Mouse (Mus musculus) gastrocnemius, postnatal 36 days (tissue): ENCODE data around the gene Mrc1. TPM values are rescaled to one million over a fixed set of nuclear protein-coding genes. Genes with fewer than 3 reads are reported as not detected.
A peak's percentile ranks its signal among the peaks of the same experiment; 100 is the strongest.

Experiments
- DNase-seq, 2 experiments: peaks; one replicate each; pipeline ENCODE4 v3.0.0; 2022
- intact Hi-C: fragments of 180-260 bp; cut with DNase I; formaldehyde crosslinking; loops from one replicate; pipeline ENCODE4 v1.15.1; 2025
- total RNA-seq, 2 experiments: library from RNA; stranded (reverse); gene quantifications; 2 replicates each; pipeline ENCODE4 v1.2.3; 2021

Mrc1 gene
- total RNA-seq, 2 experiments from 2014 or later, result 10.1 to 13.1 TPM

GRCm38 (mm10) chr2:14236920-14237319 is 7.7 kb downstream of the Mrc1 start:
- intact Hi-C loops, result no loop called here
- no peak for DNase-seq

GRCm38 (mm10) chr2:14237723-14238122 is 8.5 kb downstream of the Mrc1 start:
- no peak for DNase-seq
- intact Hi-C loops, result no loop called here

DNA sequence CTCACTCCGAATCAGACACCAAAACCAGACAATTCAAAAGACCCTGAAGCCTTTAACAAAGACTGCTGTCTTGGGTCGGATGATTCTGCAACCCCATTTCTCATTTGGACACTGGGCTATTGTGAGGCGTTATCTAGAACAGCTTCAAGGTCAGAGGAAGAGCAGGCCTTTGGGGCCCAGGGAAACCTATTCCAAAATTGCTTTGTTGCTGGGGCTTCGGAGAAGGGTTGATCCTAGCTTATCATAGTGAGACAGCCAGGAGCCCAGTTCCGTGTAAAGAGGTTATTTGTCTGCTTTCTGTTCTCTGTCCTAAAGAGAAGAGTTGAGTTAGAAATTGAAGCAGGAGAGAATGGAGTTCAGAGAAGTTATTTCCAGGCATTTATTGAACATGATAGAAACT is 10.0 kb downstream of the Mrc1 start:
- DNase-seq, result no peak
- intact Hi-C loops, result no loop called here

DNA sequence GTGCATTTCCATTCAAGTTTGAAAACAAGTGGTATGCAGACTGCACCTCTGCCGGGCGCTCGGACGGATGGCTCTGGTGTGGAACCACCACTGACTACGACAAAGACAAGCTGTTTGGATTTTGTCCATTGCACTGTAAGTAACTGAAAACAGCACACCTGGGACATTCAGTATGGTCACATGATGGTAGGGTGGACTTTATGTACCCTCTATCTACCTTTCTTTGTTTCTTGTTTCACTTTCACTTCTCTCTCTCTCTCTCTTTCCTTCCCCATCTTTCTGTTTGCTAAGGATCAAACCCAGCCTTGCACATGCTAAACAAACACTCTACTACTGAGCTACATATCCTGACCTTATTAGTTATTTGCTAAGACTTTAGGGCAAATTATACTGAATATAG is 15.0 kb downstream of the Mrc1 start:
- no peak for DNase-seq
- intact Hi-C loops, result no loop called here

- intact Hi-C loops, result no loop called here
- no peak for DNase-seq
Measured at GRCm38 (mm10) chr2:14244668-14245067, 15.5 kb downstream of the Mrc1 start.

DNA sequence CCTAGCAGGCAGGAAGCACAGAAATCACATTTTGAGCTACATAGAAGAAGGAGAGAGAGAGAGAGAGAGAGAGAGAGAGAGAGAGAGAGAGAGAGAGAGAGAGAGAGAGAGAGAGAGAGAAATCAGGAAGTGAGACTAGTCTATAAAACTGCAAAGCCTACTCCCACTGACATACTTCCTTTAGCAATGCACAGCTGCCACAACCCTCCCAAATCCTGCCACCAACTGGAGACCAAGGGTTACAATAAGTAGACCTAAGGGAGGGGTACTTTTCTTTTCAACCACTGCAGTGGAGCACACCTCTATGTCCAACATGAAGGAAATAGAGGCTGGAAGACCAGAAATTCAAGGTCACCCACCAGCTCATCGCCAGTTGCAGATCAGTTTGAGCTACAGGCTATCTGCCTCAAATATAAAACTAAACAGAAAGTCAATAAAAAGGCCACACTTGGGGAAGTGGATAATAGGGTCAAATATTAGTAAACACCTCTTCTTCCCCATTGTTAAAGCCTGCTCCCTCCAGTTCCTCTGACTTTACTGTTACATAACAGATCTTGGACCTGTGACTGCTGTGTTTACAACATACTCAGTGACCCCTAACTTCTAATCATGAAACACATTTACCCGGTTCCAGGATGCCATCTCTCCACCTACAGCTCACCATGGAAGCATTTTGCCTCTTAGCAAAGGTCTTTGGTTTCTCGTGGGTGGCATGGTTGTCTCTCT is 20.8 kb downstream of the Mrc1 start:
- DNase-seq, result no peak
- intact Hi-C loops, result no loop called here

GRCm38 (mm10) chr2:14251938-14252337 is 22.7 kb downstream of the Mrc1 start:
- intact Hi-C loops, result no loop called here
- DNase-seq, result no peak

DNA sequence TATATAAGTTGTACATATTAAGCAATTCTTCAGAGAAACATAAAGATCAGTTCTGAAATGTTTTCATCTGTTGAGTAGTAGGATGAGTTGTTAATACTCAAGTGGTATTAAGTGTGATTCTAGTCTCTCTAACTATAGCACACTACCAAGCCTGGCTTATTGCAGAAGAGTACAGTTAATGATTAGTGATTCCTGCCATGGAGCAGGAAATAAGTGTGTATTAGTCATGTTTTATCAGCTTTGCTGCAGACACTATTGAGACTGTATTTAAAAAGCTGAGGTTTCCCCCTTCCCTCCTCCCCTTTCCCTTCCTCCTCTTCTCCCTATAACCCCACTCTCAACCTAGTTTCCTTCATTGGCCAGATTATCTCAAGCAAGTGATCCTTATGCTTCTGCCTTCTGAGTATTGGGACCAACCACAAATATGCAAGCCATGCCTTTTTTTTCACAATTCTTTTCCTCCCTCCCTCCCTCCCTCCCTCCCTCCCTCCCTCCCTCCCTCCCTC is 29.2 kb downstream of the Mrc1 start:
- DNase-seq, result no peak
- intact Hi-C loops, result no loop called here

DNA sequence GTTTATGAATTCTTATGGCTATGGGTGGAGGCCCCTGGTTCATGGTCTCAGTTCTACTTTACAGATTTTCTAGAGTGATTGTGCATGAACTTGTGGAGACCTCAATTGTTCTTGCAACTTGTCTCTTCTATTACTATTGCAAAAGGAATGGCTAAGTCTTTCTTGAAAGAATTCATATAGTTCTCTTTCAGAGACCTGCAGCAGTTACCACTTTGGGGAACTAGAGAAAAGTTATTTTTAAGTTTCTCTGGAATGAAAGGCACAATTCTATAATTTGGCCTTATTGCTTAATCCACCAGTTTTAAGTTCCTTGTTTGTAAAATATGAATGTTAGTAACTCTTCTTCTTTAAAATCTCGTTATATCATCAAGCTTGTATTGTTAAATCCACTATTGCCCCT is 32.9 kb downstream of the Mrc1 start:
- intact Hi-C loops, result no loop called here
- no peak for DNase-seq

- intact Hi-C loops, result no loop called here
- no peak for DNase-seq
Measured at GRCm38 (mm10) chr2:14269160-14269559, 40.0 kb downstream of the Mrc1 start.

GRCm38 (mm10) chr2:14272088-14272487 is 42.9 kb downstream of the Mrc1 start:
- intact Hi-C loops, result no loop called here
- DNase-seq, result no peak

DNA sequence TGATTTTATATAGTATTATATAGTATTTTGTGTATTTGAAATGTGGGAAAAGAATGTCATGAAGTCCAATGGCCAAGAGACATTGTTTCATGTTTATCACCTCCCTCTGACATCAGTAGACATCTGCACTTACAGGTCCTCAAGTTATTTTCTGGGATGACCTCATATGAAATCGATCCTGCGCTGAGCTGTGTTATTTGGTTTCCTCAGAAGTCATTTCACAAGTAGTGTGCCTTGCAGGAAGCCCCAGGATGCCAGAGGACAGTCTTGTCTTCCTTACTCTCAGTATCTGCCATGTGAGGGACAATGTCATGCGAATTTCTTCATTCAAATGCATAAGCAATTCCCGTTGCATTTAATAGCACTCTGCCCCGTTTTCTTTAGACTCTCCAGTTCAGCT is 46.6 kb downstream of the Mrc1 start:
- DNase-seq, result no peak
- intact Hi-C loops, result no loop called here

GRCm38 (mm10) chr2:14279256-14279655 is 50.1 kb downstream of the Mrc1 start:
- intact Hi-C loops, result no loop called here
- DNase-seq, result no peak

GRCm38 (mm10) chr2:14279795-14280194 is 50.6 kb downstream of the Mrc1 start:
- intact Hi-C loops, result no loop called here
- DNase-seq, result no peak

- DNase-seq, result peak; percentile 83 to 89
- intact Hi-C loops, result no loop called here
Measured at GRCm38 (mm10) chr2:14295334-14295733, 66.1 kb downstream of the Mrc1 start.

DNA sequence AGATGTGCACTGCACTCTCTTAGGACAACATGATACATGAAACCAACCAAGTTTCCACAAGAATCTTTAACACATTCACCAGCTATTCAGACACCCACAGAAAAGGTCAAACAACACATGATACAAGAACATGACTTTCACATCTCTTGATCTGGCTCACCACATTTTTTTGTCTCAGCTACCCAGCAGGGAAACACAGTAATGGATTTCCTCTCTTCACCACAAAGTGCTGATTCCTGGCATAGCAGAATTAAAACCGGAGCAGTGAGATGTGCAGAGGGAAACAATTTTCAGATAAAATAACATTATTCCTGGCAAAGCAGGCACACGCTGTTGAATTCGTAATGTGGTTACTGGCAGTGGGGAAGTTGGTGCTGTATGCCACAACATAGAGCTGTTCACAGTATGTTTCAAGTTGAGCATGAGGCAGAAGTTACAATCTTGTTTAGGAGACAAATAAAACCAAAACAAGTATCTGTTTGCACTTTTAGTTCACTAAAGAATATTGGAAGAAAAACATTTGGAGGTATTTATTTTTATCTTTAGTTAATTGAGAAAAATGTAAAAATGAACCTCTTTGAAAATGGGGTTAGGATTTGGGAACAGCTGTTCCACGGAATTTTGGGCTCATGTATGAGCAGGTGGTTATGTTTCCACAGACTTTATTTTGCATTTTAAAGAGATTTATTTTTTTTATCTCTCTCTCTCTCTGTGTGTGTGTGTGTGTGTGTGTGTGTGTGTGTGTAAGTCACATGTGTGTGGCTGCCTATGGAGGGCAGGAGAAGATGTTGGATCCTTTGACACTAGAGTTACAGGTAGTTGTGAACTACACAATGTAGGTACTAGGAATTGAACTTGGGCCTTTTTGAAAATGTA is 83.6 kb downstream of the Mrc1 start:
- intact Hi-C loops, result no loop called here

DNA sequence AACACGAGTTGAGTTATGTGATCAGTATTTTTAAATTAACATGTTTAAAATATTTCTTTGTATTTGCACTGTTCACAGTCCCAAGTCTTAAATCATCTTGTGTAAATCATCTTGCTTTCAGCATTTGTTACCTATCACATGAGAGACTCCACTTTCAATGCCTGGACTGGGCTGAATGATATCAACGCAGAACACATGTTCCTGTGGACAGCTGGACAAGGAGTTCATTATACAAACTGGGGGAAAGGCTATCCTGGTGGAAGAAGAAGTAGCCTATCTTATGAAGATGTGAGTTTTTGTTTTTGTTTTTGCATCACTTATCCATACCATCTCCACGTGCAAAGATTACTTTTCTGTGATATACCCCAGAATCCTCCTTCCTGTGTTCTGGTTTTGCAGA is 85.9 kb downstream of the Mrc1 start:
- intact Hi-C loops, result no loop called here

More for the DNA sequence above, 83.6 kb downstream of the Mrc1 start:
- DNase-seq, result no peak

GRCm38 (mm10) chr2:14341652-14342308 is 112.6 kb downstream of the Mrc1 start:
- peak; percentile 73 to 78 for DNase-seq
- intact Hi-C loops, result no loop called here

More for the DNA sequence above, 85.9 kb downstream of the Mrc1 start:
- no peak for DNase-seq

- intact Hi-C loops, result no loop called here
- DNase-seq, result peak; percentile 7 to 28
Measured at GRCm38 (mm10) chr2:14342309-14342839, 113.2 kb downstream of the Mrc1 start.
